Mouse (Mus musculus) midbrain, embryonic 14.5 days (tissue): ENCODE data around the gene Mta2. TPM values are rescaled to one million over a fixed set of nuclear protein-coding genes. Genes with fewer than 3 reads are reported as not detected.

ENCODE experiments used
- ATAC-seq: fragments of 200-750 bp; cut with Nextera tagmentation; 2 replicates; pipeline ENCODE4 v1.8.0; 2017; ENCODE audit warnings: moderate number of reproducible peaks, moderate library complexity; ENCODE audit not compliant: low FRiP score, low TSS enrichment
- DNase-seq: peaks from one replicate; pipeline ENCODE4 v3.0.0-alpha.2; 2015
- H3K27ac ChIP-seq: fragments of 300-500 bp; sonication (generic); replicated peaks from 2 replicates; pipeline ENCODE4 v1.5.1; 2014; ENCODE audit warnings: mild to moderate bottlenecking, low read depth, low read length, moderate library complexity
- H3K27me3 ChIP-seq: fragments of 300-500 bp; sonication (generic); 2 replicates; pipeline ENCODE4 v1.6.1; 2014; ENCODE audit warnings: low read length, control low read depth, mixed read lengths; ENCODE audit not compliant: control insufficient read depth, insufficient read depth
- H3K36me3 ChIP-seq: fragments of 300-500 bp; sonication (generic); 2 replicates; pipeline ENCODE4 v1.6.1; 2014; ENCODE audit warnings: low read length, control low read depth; ENCODE audit not compliant: control insufficient read depth, insufficient read depth
- H3K4me1 ChIP-seq: fragments of 300-500 bp; sonication (generic); 2 replicates; pipeline ENCODE4 v1.6.1; 2014; ENCODE audit warnings: mild to moderate bottlenecking, antibody characterized with exemption, low read length, control low read depth; ENCODE audit not compliant: control insufficient read depth, insufficient read depth
- H3K4me2 ChIP-seq: fragments of 300-500 bp; sonication (generic); 2 replicates; pipeline ENCODE4 v1.6.1; 2014; ENCODE audit warnings: mild to moderate bottlenecking, low read length, moderate library complexity
- H3K4me3 ChIP-seq: fragments of 300-500 bp; sonication (generic); replicated peaks from 2 replicates; pipeline ENCODE4 v1.5.1; 2014; ENCODE audit warnings: low read depth, low read length
- H3K9ac ChIP-seq: fragments of 300-500 bp; sonication (generic); replicated peaks from 2 replicates; pipeline ENCODE4 v1.6.1; 2014; ENCODE audit warnings: mild to moderate bottlenecking, low read length, moderate library complexity
- H3K9me3 ChIP-seq: fragments of 300-500 bp; sonication (generic); 2 replicates; pipeline ENCODE4 v1.6.1; 2016; ENCODE audit warnings: low read length, control low read depth, mixed read lengths; ENCODE audit not compliant: control insufficient read depth
- WGBS: fragments of 180-500 bp; shearing (Covaris S2); extraction: QIAGEN DNeasy Blood & Tissue Kit; methylation state at CpG from one replicate; pipeline ENCODE4 v1.1.7; 2014; 5-methylcytosine and 5-hydroxymethylcytosine counted together
- polyA plus RNA-seq: library from polyadenylated mRNA; unstranded; fragments of >200 nt; fragmentation: Nextera tagmentation; extraction: Ambion mirVana; gene quantifications from 2 replicates; pipeline ENCODE4 v1.2.1, GENCODE M21; 2014

The Mta2 gene
- polyA plus RNA-seq, 1 experiment from 2014 or later = 38.0 TPM

GRCm38 (mm10) chr19:8903412-8903811 is 38.3 kb upstream of the Mta2 start:
- Histone ChIP-seq H3K27me3 (no peaks in the 10 kb centered on the region), H3K9ac (no peak overlapping the region), H3K4me2 (no peak overlapping the region), H3K27ac (no peak overlapping the region), H3K9me3 (no peaks in the 10 kb centered on the region), H3K4me3 (no peak overlapping the region), H3K36me3 (peaks cover 62% of the 10 kb centered on the region), H3K4me1 (peaks cover 7% of the 10 kb centered on the region; the same call in 1 of the 2 replicates)
- DNase-seq (no peak), ATAC-seq (no peak)
- 96% methylated on average over 5 of the region's 5 CpGs for WGBS

GRCm38 (mm10) chr19:8908531-8908930 is 33.1 kb upstream of the Mta2 start:
- Histone ChIP-seq H3K4me2 (no peak overlapping the region), H3K27me3 (no peaks in the 10 kb centered on the region), H3K4me3 (no peak overlapping the region), H3K9me3 (no peaks in the 10 kb centered on the region), H3K36me3 (peaks cover 97% of the 10 kb centered on the region), H3K4me1 (no peaks in the 10 kb centered on the region), H3K9ac (no peak overlapping the region), H3K27ac (no peak overlapping the region)
- ATAC-seq = no peak
- no peak for DNase-seq
- WGBS = 93% methylated on average over 6 of the region's 6 CpGs

DNA sequence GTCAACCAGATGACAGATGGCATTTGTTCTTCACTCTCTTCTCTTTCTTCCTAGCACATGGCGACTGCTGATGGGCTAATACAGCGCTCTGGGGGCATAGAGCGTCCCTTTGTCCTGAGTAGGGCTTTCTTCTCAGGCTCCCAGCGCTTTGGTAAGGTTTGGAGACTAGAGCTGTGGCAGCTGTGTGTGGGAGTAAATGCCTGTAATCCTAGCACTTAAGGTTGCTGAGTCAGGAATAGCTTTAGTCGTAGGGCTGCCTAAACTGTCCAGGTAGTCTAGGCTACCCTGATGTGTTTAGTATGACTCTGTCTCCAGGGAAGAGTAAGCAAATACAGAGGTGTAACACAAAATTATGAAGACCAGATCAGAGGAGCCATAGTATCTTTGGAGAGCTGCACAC is 29.9 kb upstream of the Mta2 start:
- Histone ChIP-seq H3K4me1 (no peaks in the 10 kb centered on the region), H3K9me3 (no peaks in the 10 kb centered on the region), H3K4me2 (no peak overlapping the region), H3K36me3 (peaks cover 100% of the 10 kb centered on the region), H3K4me3 (no peak overlapping the region), H3K27ac (no peak overlapping the region), H3K9ac (no peak overlapping the region), H3K27me3 (no peaks in the 10 kb centered on the region)
- DNase-seq (no peak), ATAC-seq (no peak)
- WGBS = 96% methylated on average over 5 of the region's 5 CpGs

DNA sequence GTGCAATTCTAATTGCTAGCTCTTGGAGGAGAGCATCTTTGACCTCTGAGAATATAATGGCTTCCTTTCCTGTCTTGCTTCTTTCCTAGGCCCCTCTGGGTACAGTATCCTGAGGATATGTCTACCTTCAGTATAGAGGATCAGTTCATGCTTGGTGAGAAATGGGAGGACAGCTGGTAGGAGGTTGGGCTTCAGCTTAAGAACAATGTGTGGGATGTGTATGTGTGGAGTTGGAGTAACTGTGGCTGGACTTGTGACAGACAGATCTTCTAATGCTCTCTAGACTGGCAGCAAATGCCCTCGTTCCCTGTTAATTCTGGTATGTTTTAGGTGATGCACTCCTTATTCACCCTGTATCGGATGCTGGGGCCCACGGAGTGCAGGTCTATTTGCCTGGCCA is 27.5 kb upstream of the Mta2 start:
- no peak for ATAC-seq
- Histone ChIP-seq H3K9ac (no peak overlapping the region), H3K4me3 (no peak overlapping the region), H3K4me1 (no peaks in the 10 kb centered on the region), H3K36me3 (peaks cover 80% of the 10 kb centered on the region), H3K9me3 (no peaks in the 10 kb centered on the region), H3K27me3 (no peaks in the 10 kb centered on the region), H3K4me2 (no peak overlapping the region), H3K27ac (no peak overlapping the region)
- no peak for DNase-seq
- WGBS = 94% methylated on average over 3 of the region's 3 CpGs

- Histone ChIP-seq H3K27me3 (no peaks in the 10 kb centered on the region), H3K27ac (no peak overlapping the region), H3K4me1 (peaks cover 10% of the 10 kb centered on the region; the same call in 1 of the 2 replicates), H3K4me2 (no peak overlapping the region), H3K4me3 (no peak overlapping the region), H3K9me3 (no peaks in the 10 kb centered on the region), H3K9ac (no peak overlapping the region), H3K36me3 (peaks cover 35% of the 10 kb centered on the region)
- no peak for DNase-seq
- WGBS = 92% methylated on average over 3 of the region's 3 CpGs
- no peak for ATAC-seq
Measured at GRCm38 (mm10) chr19:8919000-8919399, 22.7 kb upstream of the Mta2 start.

- Histone ChIP-seq H3K27me3 (no peaks in the 10 kb centered on the region), H3K27ac (peak overlapping the region; percentile 85), H3K4me1 (peaks cover 10% of the 10 kb centered on the region; the same call in 1 of the 2 replicates), H3K4me3 (peak overlapping the region; percentile 83), H3K4me2 (peak overlapping the region; percentile 62), H3K9me3 (no peaks in the 10 kb centered on the region), H3K9ac (peak overlapping the region; percentile 80; the same call in 1 of the 2 replicates), H3K36me3 (peaks cover 32% of the 10 kb centered on the region)
- no peak for DNase-seq
- ATAC-seq = no peak
- 73% methylated on average over 6 of the region's 6 CpGs for WGBS
Measured at GRCm38 (mm10) chr19:8919684-8920072, 22.0 kb upstream of the Mta2 start.

DNA sequence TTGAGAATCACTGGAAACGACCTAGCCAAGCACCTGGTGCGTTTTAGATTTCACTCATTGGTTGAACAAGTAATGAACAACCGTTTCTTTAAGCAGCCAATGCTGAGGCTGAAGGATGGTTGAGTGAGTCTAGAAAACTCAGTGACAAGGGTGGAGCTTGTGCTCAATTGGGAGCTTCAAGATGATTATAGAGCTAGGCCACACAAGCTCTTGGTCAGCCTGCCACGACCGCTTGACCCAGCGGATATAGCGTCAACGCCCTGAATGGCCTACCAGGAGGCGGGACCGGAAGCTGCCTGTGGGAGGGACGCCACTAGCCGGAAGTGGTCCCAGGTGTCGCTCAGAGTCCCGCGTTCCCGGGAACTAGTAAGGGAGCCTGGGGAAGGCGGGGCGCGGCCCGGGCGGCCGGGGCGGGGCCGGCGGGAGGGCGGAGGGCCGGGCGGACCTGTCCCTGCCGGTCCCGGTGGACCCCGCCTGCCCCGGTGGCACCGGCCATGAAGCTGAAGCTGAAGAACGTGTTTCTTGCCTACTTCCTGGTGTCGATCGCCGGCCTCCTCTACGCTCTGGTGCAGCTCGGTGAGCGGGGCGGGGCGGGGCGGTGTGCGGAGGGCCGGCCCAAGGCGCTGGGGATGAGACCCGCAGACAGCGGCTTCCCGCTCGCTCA is 21.5 kb upstream of the Mta2 start, which contains the start of gene B3gat3:
Gene B3gat3, plus strand, starts transcription at position 302 of the 664 bp plus-strand sequence.
- H3K27me3 ChIP-seq = no peaks in the 10 kb centered on the region
- H3K36me3 ChIP-seq = peaks cover 29% of the 10 kb centered on the region
- H3K27ac ChIP-seq = peak within 1 kb of the TSS; percentile 85
- H3K9me3 ChIP-seq = no peaks in the 10 kb centered on the region
- peak within 1 kb of the TSS; percentile 83 for H3K4me3 ChIP-seq
- peak; percentile 95 for DNase-seq
- peak within 1 kb of the TSS; percentile 62 for H3K4me2 ChIP-seq
- peaks cover 10% of the 10 kb centered on the region; the same call in 1 of the 2 replicates for H3K4me1 ChIP-seq
- ATAC-seq = peak; percentile 96
- H3K9ac ChIP-seq = peak within 1 kb of the TSS; percentile 80
- 2% methylated on average over 50 of the region's 50 CpGs for WGBS

DNA sequence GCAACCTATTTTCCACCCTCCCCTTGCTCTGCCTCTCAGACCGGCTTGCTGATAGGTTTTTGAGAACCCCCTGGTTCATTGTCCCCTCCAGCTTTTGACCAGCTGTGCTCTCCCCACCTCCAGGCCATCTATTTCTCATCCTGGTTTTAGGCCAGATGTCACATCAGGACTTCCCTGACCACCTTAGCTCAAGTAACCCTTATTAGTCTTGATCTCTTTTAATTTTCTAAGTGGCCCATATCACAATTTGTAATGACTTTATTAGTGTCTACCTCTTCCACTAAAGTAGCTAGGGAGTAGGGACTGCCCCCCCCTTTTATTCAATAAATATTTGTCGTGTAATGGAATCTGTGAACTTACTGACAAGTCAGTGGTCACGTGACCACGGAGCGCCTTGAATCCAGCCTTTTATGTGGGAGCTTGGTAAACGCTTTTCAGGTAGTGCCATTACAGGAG is 20.8 kb upstream of the Mta2 start:
- Histone ChIP-seq H3K36me3 (peaks cover 29% of the 10 kb centered on the region), H3K27ac (peak overlapping the region; percentile 85), H3K9me3 (no peaks in the 10 kb centered on the region), H3K9ac (peak overlapping the region; percentile 80), H3K27me3 (no peaks in the 10 kb centered on the region), H3K4me2 (peak overlapping the region; percentile 62), H3K4me3 (peak overlapping the region; percentile 83), H3K4me1 (peaks cover 10% of the 10 kb centered on the region; the same call in 1 of the 2 replicates)
- 2% methylated on average over 6 of the region's 6 CpGs for WGBS
- DNase-seq = peak; percentile 74
- ATAC-seq = no peak; the same call in 1 of the 2 replicates

DNA sequence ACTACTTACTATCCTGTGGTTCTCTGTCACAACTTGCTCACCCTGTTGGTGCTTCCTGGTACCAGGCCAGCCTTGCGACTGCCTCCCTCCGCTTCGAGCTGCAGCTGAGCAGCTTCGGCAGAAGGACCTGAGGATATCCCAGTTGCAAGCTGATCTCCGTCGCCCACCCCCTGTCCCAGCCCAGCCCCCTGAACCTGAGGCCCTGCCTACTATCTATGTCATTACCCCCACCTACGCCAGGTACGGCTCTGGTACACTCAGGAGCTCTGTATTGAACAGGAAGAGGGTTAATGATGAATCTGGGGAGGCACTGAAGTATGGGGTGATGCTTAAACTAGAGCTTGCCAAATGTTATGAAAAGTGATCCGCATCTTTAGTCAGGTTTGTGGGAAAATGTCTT is 19.9 kb upstream of the Mta2 start:
- ATAC-seq (no peak), DNase-seq (no peak)
- H3K4me1 ChIP-seq = peaks cover 10% of the 10 kb centered on the region; the same call in 1 of the 2 replicates
- no peaks in the 10 kb centered on the region for H3K9me3 ChIP-seq
- peak overlapping the region; percentile 83; the same call in 1 of the 2 replicates for H3K4me3 ChIP-seq
- no peaks in the 10 kb centered on the region for H3K27me3 ChIP-seq
- peaks cover 29% of the 10 kb centered on the region for H3K36me3 ChIP-seq
- H3K4me2 ChIP-seq = peak overlapping the region; percentile 62
- H3K27ac ChIP-seq = no peak overlapping the region
- WGBS = 87% methylated on average over 9 of the region's 9 CpGs
- no peak overlapping the region for H3K9ac ChIP-seq
